Mouse (Mus musculus) MEL (cell line): ENCODE measurements around the gene Clk1. TPM values are rescaled to one million over a fixed set of nuclear protein-coding genes. Genes with fewer than 3 reads are reported as not detected.

Experiments used
- DNase-seq: peaks from one replicate; pipeline ENCODE4 v3.0.0; 2011; ENCODE audit warnings: low read depth, low spot score
- H3K27ac ChIP-seq: 2 replicates; pipeline ENCODE4 v1.5.1; 2012; ENCODE audit warnings: low read depth, mild to moderate bottlenecking, control low read depth, low read length, moderate library complexity; ENCODE audit not compliant: control insufficient read depth
- H3K27me3 ChIP-seq, 2 experiments: fragments of 150-350 bp in 1 of 2; sonication (generic) in 1 of 2; 2 replicates each; pipeline ENCODE4 v1.6.1; 2012; ENCODE audit warnings: low read length in 2 of 2, mild to moderate bottlenecking in 2 of 2, improper control_type of control experiment in 1 of 2, moderate library complexity in 1 of 2; ENCODE audit not compliant: insufficient read depth in 2 of 2, control insufficient read depth in 1 of 2
- H3K36me3 ChIP-seq, 2 experiments: 2 replicates each; pipeline ENCODE4 v1.6.1; 2012 to 2014; ENCODE audit warnings: low read length in 2 of 2, improper control_type of control experiment in 1 of 2, inconsistent platforms in 1 of 2, mild to moderate bottlenecking in 1 of 2; ENCODE audit not compliant: insufficient read depth in 2 of 2, control insufficient read depth in 1 of 2
- H3K4me1 ChIP-seq, 2 experiments: fragments of 150-350 bp in 1 of 2; sonication (generic) in 1 of 2; 2 replicates each; pipeline ENCODE4 v1.6.1; 2012; ENCODE audit warnings: low read length in 2 of 2, improper control_type of control experiment in 1 of 2, mild to moderate bottlenecking in 1 of 2; ENCODE audit not compliant: insufficient read depth in 2 of 2, control insufficient read depth in 1 of 2
- H3K4me3 ChIP-seq, 2 experiments: fragments of 150-350 bp in 1 of 2; sonication (generic) in 1 of 2; 2 replicates each; pipeline ENCODE4 v1.5.1; 2012; ENCODE audit warnings: low read depth in 2 of 2, low read length in 2 of 2, mild to moderate bottlenecking in 2 of 2, moderate library complexity in 2 of 2, control low read depth in 1 of 2, improper control_type of control experiment in 1 of 2; ENCODE audit not compliant: control insufficient read depth in 1 of 2, insufficient read depth in 1 of 2
- H3K79me2 ChIP-seq: 2 replicates; pipeline ENCODE4 v1.6.1; 2012; ENCODE audit warnings: mild to moderate bottlenecking, low read length, moderate library complexity; ENCODE audit not compliant: control insufficient read depth, poor library complexity, insufficient read depth
- H3K9ac ChIP-seq: 2 replicates; pipeline ENCODE4 v1.6.1; 2012; ENCODE audit warnings: low read depth, mild to moderate bottlenecking, control low read depth, low read length, moderate library complexity; ENCODE audit not compliant: control insufficient read depth, poor library complexity, severe bottlenecking
- H3K9me3 ChIP-seq: fragments of 150-350 bp; sonication (generic); replicated peaks from 2 replicates; pipeline ENCODE4 v1.6.1; 2012; ENCODE audit warnings: mild to moderate bottlenecking, low read length, improper control_type of control experiment, moderate library complexity; ENCODE audit not compliant: insufficient read depth
- BHLHE40 ChIP-seq: IDR thresholded peaks from 2 replicates; pipeline ENCODE4 v1.6.1; 2012; ENCODE audit warnings: low read depth, mild to moderate bottlenecking, inconsistent platforms, low read length, improper control_type of control experiment, borderline replicate concordance
- E2F4 ChIP-seq: IDR thresholded peaks from 2 replicates; pipeline ENCODE4 v1.6.1; 2011; ENCODE audit warnings: low read depth, low read length, improper control_type of control experiment, borderline replicate concordance
- ETS1 ChIP-seq: IDR thresholded peaks from 2 replicates; pipeline ENCODE4 v1.6.1; 2012; ENCODE audit warnings: low read depth, mild to moderate bottlenecking, inconsistent platforms, low read length, improper control_type of control experiment, moderate library complexity
- GABPA ChIP-seq: IDR thresholded peaks from 2 replicates; pipeline ENCODE4 v1.6.1; 2012; ENCODE audit warnings: low read depth, mild to moderate bottlenecking, inconsistent platforms, low read length, improper control_type of control experiment, moderate library complexity
- HCFC1 ChIP-seq: IDR thresholded peaks from 2 replicates; pipeline ENCODE4 v1.6.1; 2012; ENCODE audit warnings: low read depth, mild to moderate bottlenecking, inconsistent platforms, low read length, improper control_type of control experiment, moderate library complexity
- KAT2A ChIP-seq: conservative IDR thresholded peaks from 2 replicates; pipeline ENCODE4 v1.6.1; 2012; ENCODE audit warnings: low read depth, low read length, improper control_type of control experiment, inconsistent platforms
- MAX ChIP-seq: IDR thresholded peaks from 2 replicates; pipeline ENCODE4 v1.6.1; 2011; ENCODE audit warnings: low read length, improper control_type of control experiment
- MEF2A ChIP-seq: IDR thresholded peaks from 2 replicates; pipeline ENCODE4 v1.6.1; 2014; ENCODE audit warnings: low read depth, mild to moderate bottlenecking, inconsistent platforms, low read length, improper control_type of control experiment; ENCODE audit not compliant: poor library complexity, insufficient replicate concordance, severe bottlenecking; ENCODE audit errors: extremely low read depth
- MXI1 ChIP-seq: IDR thresholded peaks from 2 replicates; pipeline ENCODE4 v1.6.1; 2011; ENCODE audit warnings: mild to moderate bottlenecking, low read depth, low read length, improper control_type of control experiment
- MYB ChIP-seq: IDR thresholded peaks from 2 replicates; pipeline ENCODE4 v1.6.1; 2011; ENCODE audit warnings: mild to moderate bottlenecking, low read depth, low read length, improper control_type of control experiment
- MYC ChIP-seq: IDR thresholded peaks from 2 replicates; pipeline ENCODE4 v1.6.1; 2011; ENCODE audit warnings: low read depth, mild to moderate bottlenecking, low read length, improper control_type of control experiment, moderate library complexity
- POLR2AphosphoS5 ChIP-seq: IDR thresholded peaks from 2 replicates; pipeline ENCODE4 v1.6.1; 2012; ENCODE audit warnings: low read depth, borderline replicate concordance, mild to moderate bottlenecking, inconsistent platforms, low read length, moderate library complexity, mixed read lengths
- RCOR1 ChIP-seq: IDR thresholded peaks from 2 replicates; pipeline ENCODE4 v1.6.1; 2012; ENCODE audit warnings: low read depth, mild to moderate bottlenecking, inconsistent platforms, low read length, improper control_type of control experiment
- SMC3 ChIP-seq: IDR thresholded peaks from 2 replicates; pipeline ENCODE4 v1.6.1; 2011; ENCODE audit warnings: low read depth, low read length, improper control_type of control experiment
- TAL1 ChIP-seq: IDR thresholded peaks from 2 replicates; pipeline ENCODE4 v1.6.1; 2012; ENCODE audit warnings: mild to moderate bottlenecking, inconsistent platforms, low read length, moderate library complexity, mixed read lengths
- TCF12 ChIP-seq: IDR thresholded peaks from 2 replicates; pipeline ENCODE4 v1.6.1; 2014; ENCODE audit warnings: low read depth, mild to moderate bottlenecking, inconsistent platforms, low read length, improper control_type of control experiment, moderate library complexity
- UBTF ChIP-seq: IDR thresholded peaks from 2 replicates; pipeline ENCODE4 v1.6.1; 2012; ENCODE audit warnings: low read depth, mild to moderate bottlenecking, inconsistent platforms, low read length, improper control_type of control experiment, moderate library complexity, borderline replicate concordance; ENCODE audit not compliant: insufficient read depth
- USF1 ChIP-seq: IDR thresholded peaks from 2 replicates; pipeline ENCODE4 v1.6.1; 2014; ENCODE audit warnings: low read depth, mild to moderate bottlenecking, inconsistent platforms, low read length, improper control_type of control experiment, moderate library complexity
- USF2 ChIP-seq, 2 experiments: IDR thresholded peaks; 2 replicates each; pipeline ENCODE4 v1.6.1; 2011 to 2012; ENCODE audit warnings: improper control_type of control experiment in 2 of 2, low read length in 2 of 2, borderline replicate concordance in 1 of 2, inconsistent platforms in 1 of 2, low read depth in 1 of 2, mild to moderate bottlenecking in 1 of 2; ENCODE audit not compliant: insufficient read depth in 1 of 2
- ZKSCAN1 ChIP-seq: IDR thresholded peaks from 2 replicates; pipeline ENCODE4 v1.6.1; 2012; ENCODE audit warnings: low read depth, mild to moderate bottlenecking, inconsistent platforms, low read length, improper control_type of control experiment, moderate library complexity
- ZNF384 ChIP-seq: IDR thresholded peaks from 2 replicates; pipeline ENCODE4 v1.6.1; 2012; ENCODE audit warnings: low read depth, mild to moderate bottlenecking, inconsistent platforms, low read length, improper control_type of control experiment
- polyA plus RNA-seq, 2 experiments: library from polyadenylated mRNA; stranded (reverse) in 1 of 2; unstranded in 1 of 2; fragments of >175 nt in 1 of 2; fragments of >200 nt in 1 of 2; gene quantifications; 2 replicates each; pipeline versions ENCODE4 v1.2.1 to v1.2.4; 2012; ENCODE audit warnings: low replicate concordance in 2 of 2, low read depth in 1 of 2; ENCODE audit not compliant: insufficient read length in 2 of 2, insufficient read depth in 1 of 2, missing spikeins in 1 of 2
- total RNA-seq: library from RNA; depleted of rRNA; stranded (reverse); fragments of 300-350 nt; gene quantifications from 2 replicates; pipeline ENCODE4 v1.2.3, GENCODE M21; 2012

Clk1 gene
- total and polyA plus RNA-seq, 3 experiments: 35.8 to 1,029 (median 41.1) TPM

DNA sequence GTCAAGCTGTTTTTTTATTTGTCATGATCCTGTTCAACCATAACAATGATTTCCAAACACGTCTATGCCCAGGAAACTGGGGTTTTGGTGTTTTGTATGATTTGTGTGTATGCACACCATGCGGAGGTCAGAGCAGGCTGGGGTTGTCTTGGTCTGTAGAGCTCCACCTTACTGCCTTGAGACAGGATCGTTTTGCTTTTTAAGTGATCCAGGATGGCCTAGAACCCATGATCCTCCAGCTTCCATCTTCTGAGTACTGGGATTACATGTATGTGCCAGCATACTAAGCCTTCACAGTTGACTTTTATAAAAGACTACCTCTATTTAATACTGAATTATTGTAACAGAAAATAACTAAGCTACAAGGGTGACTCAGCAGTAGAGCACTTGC is 13.7 kb downstream of the Clk1 start:
- Histone ChIP-seq H3K36me3 (peaks cover 0 to 32% of the 10 kb centered on the region in 2 experiments; a peak in 2 of 4 replicates), H3K4me1 (no peaks in the 10 kb centered on the region), H3K27ac (no peak overlapping the region), H3K79me2 (no peaks in the 10 kb centered on the region), H3K9ac (no peak overlapping the region), H3K4me3 (no peak overlapping the region), H3K27me3 (no peaks in the 10 kb centered on the region), H3K9me3 (no peaks in the 10 kb centered on the region)
- TF ChIP-seq ETS1: no peak
- TF ChIP-seq HCFC1: no peak
- no peak for TF ChIP-seq MYC
- TF ChIP-seq ZKSCAN1: no peak
- TF ChIP-seq RCOR1: no peak
- TF ChIP-seq BHLHE40: no peak
- no peak for TF ChIP-seq ZNF384
- no peak for TF ChIP-seq SMC3
- no peak for TF ChIP-seq TAL1
- TF ChIP-seq KAT2A: no peak
- TF ChIP-seq USF1: no peak
- no peak for TF ChIP-seq MXI1
- TF ChIP-seq MAX: no peak
- TF ChIP-seq MEF2A: no peak
- TF ChIP-seq E2F4: no peak
- no peak for TF ChIP-seq UBTF
- no peak for TF ChIP-seq POLR2AphosphoS5
- TF ChIP-seq TCF12: no peak
- no peak for TF ChIP-seq GABPA
- no peak for DNase-seq

DNA sequence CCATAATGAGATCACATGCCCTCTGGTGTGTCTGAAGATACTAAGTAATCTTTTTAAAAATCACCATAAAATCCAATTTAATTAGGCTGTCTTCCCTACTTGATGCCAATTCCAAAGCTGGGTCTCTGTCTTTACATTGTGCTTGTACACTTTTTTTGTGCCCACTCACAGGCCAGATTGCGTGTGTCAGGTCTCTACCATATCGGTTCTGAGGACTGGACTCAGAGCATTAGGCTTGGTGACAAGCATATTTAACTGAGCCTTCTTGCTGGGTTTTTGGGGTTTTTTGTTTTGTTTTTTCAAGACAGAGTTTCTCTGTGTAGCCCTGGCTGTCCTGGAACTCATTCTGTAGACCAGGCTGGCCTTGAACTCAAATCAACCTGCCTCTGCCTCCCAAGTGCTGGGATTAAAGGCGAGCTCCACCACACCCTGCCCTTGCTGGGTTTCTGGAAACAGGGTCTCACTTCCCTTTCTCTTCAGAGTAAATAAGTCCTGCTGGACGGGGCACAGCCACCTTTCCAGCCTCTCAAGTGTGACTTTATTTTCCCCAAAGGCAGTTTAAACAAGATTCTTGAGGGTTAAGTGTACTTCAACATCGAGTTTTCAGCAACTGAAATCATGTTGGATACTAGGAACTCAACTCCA is 14.2 kb downstream of the Clk1 start:
- DNase-seq: peak; percentile 26
- no peak overlapping the region for H3K4me3 ChIP-seq
- no peak for TF ChIP-seq HCFC1
- TF ChIP-seq MEF2A: no peak
- TF ChIP-seq E2F4: no peak
- no peak for TF ChIP-seq USF2 (IDR thresholded peaks at IDR 0.05; ENCODE audit: borderline replicate concordance in 1 of 2, insufficient read depth in 1 of 2, low read depth in 1 of 2, low read length in 2 of 2)
- no peak for TF ChIP-seq MYB
- H3K27ac ChIP-seq: no peak overlapping the region
- H3K9ac ChIP-seq: no peak overlapping the region
- no peaks in the 10 kb centered on the region for H3K4me1 ChIP-seq
- H3K9me3 ChIP-seq: no peaks in the 10 kb centered on the region
- no peaks in the 10 kb centered on the region for H3K27me3 ChIP-seq
- no peaks in the 10 kb centered on the region for H3K79me2 ChIP-seq
- peaks cover 0 to 27% of the 10 kb centered on the region in 2 experiments; a peak in 2 of 4 replicates for H3K36me3 ChIP-seq
